Mouse (Mus musculus) embryo, embryonic 9.5 days (tissue): Measurements from ENCODE around the gene Tspan33.
"Not testable (repeated sequence)": the region's sequence is repeated elsewhere in the genome, so short reads cannot be mapped to it uniquely, and the experiment has no call there.

Experiments used
- DNase-seq: peaks from one replicate; pipeline ENCODE4 v3.0.0-alpha.2; 2017; ENCODE audit errors: extremely low spot score

Tspan33 gene

DNA sequence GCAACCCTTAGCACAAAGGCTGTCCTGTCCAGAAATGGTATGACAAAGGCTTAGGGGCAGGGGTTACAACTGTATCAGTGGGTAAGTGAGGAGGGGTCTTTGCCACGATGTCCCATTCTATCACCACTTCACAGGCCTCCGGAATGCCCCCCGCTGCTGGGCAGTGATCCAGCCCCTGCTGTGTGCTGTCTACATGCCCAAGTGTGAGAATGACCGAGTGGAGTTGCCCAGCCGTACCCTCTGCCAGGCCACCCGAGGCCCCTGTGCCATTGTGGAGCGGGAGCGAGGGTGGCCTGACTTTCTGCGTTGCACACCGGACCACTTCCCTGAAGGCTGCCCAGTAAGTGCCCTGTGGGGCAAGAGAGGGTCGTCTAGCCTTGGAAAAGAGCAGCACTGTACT lies 59.3 kb downstream of the Tspan33 start:
- no peak for DNase-seq

DNA sequence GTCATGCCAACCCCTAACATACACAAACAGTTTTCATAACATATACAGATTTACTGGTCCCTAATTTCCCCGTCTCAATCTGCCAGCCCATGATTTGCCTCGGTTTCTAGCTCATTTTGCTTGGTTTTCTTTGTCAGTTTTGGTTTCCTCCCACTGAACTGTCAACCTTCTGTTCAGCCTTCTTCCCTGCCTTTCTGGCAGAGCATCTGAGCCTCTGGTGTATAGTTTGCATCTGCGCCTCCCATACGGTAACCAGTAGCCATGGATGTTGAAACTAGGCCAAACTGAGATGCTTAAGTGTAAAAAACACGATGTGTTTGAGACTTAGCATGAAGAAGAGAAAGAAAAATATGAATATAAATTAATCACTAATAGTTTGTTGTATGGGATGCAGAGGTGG lies 62.0 kb downstream of the Tspan33 start:
- DNase-seq, result no peak

DNA sequence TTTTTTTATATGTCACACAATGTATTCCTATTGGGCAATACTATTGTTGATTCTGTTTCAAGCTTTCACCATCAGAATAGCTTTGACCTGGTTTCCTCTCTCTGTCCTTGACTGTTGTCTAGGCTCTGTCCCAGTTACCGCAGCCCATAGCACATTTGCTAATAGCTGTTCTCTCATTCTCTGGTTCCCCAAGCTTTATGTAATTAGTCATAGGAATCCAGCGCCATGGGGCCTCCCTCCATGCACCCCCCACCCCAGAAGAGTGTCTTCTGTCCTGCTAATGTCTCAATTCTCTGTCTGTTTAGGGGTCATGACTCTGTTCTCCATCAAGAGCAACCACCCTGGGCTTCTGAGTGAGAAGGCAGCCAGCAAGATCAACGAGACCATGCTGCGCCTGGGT lies 62.5 kb downstream of the Tspan33 start:
- no peak for DNase-seq

DNA sequence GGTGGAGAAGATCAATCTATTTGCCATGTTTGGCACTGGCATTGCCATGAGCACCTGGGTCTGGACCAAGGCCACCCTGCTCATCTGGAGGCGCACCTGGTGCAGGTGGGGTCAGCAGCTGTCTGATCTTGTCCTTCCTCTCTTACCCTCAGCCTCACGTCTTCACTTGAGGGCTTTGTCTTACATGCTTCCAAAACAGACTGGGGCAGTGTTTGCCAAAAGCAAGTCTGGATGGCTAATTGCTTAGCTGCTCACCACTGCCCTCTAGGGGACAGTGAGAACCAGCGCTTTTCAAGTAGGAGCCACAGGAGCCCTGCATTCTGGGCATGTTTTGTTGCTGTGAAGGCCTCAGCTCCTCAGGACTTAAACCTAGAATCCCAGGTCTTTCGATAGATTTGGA lies 64.4 kb downstream of the Tspan33 start:
- peak; percentile 66 for DNase-seq

DNA sequence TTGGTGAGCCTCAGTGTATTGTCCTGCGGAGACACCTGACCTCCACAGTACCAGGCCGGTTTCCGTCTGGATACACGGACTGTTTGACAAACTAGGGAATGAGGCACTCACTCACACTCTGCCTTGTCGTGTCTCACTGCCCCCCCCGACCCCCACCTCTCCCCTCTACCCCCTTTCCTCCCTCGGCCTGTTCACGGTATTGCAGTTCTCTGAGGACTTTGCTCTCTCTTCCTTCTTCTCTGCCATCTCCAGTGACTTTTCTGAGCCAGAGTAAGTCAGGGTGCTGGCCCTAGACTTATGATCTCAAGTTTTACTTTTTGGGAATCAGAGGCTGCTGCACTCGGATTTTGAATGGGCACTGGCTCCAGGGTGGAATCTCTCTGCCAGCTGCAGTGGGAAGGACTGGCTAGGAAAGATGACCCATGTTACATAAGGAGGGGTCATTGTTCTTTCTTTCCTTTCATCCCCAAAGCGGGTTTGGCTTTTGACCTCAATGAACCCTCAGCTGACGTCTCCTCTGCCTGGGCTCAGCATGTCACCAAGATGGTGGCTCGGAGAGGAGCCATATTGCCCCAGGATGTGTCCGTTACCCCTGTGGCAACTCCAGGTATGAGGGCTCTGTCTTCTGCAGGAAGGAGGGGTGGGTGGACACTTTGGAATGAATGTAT lies 65.1 kb downstream of the Tspan33 start:
- DNase-seq, result no peak

- not testable (repeated sequence) for DNase-seq
Measured at GRCm38 (mm10) chr6:29760397-29760796, 66.4 kb downstream of the Tspan33 start.

GRCm38 (mm10) chr6:29761282-29761681 lies 67.3 kb downstream of the Tspan33 start:
- no peak for DNase-seq

DNA sequence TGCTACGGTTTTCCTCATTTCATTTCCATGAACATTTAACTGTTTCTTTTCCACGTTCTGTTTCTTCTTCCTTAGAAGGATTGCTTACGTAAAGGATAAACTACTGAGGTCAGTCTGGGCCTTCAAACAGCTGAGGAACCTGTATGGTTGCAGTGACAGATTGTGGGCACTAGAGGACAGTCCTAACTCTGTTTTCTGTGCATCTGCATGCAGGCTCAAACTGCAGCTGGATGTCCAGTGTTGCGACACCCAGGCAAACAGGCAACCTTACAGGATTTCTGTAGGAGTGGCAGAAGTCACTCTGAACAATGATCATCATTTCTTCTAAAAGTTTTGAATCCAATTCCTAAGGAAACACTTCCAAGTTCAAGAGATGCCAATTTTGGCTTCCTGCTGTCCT lies 68.5 kb downstream of the Tspan33 start:
- no peak for DNase-seq

DNA sequence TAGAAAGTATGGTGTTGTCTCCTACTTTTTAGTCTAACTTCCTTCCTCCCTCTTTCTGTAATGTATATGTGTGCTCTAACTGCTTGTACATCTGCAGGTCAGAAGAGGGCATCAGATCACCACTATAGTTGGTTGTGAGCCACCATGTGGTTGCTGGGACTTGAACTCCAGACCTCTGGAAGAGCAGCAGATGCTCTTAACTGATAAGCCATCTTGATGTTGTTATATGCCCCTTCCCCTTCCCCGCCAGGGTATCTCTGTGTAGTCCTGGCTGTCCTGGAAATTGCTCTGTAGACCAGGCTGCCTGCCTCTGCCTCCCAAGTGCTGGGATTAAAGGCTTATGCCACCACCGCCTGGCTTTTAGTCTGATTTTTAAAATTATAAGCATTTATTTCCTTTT lies 72.9 kb downstream of the Tspan33 start:
- DNase-seq, result no peak
